Mouse (Mus musculus): ENCODE results near the gene Scarb1. TPM values are rescaled to one million over a fixed set of nuclear protein-coding genes. Genes with fewer than 3 reads are reported as not detected.

The Scarb1 gene
- polyA plus RNA-seq, 1 experiment, result 45.0 TPM

- no peak for DNase-seq (ENCODE audit: low read depth)
- TF ChIP-seq CTCF (IDR thresholded peaks at IDR 0.05; ENCODE audit: borderline replicate concordance, extremely low read depth, insufficient read depth, insufficient read length) (no peak), POLR2A (IDR thresholded peaks at IDR 0.05; ENCODE audit: borderline replicate concordance, extremely low read depth, insufficient read depth, insufficient read length, poor library complexity, severe bottlenecking) (no peak)
Observed at GRCm38 (mm10) chr5:125381954-125382672, 41.2 kb upstream of the Scarb1 start.

- no peak for DNase-seq (ENCODE audit: low read depth)
- TF ChIP-seq POLR2A (IDR thresholded peaks at IDR 0.05; ENCODE audit: borderline replicate concordance, extremely low read depth, insufficient read depth, insufficient read length, poor library complexity, severe bottlenecking), result no peak
- no peak for TF ChIP-seq CTCF (IDR thresholded peaks at IDR 0.05; ENCODE audit: borderline replicate concordance, extremely low read depth, insufficient read depth, insufficient read length)
Observed at GRCm38 (mm10) chr5:125378919-125379318, 38.0 kb upstream of the Scarb1 start.

GRCm38 (mm10) chr5:125377214-125377613 lies 36.3 kb upstream of the Scarb1 start:
- TF ChIP-seq POLR2A (IDR thresholded peaks at IDR 0.05; ENCODE audit: borderline replicate concordance, extremely low read depth, insufficient read depth, insufficient read length, poor library complexity, severe bottlenecking) (no peak), CTCF (IDR thresholded peaks at IDR 0.05; ENCODE audit: borderline replicate concordance, extremely low read depth, insufficient read depth, insufficient read length) (no peak)
- DNase-seq (ENCODE audit: low read depth), result no peak

GRCm38 (mm10) chr5:125375871-125376270 lies 35.0 kb upstream of the Scarb1 start:
- TF ChIP-seq POLR2A (IDR thresholded peaks at IDR 0.05; ENCODE audit: borderline replicate concordance, extremely low read depth, insufficient read depth, insufficient read length, poor library complexity, severe bottlenecking), result no peak
- no peak for TF ChIP-seq CTCF (IDR thresholded peaks at IDR 0.05; ENCODE audit: borderline replicate concordance, extremely low read depth, insufficient read depth, insufficient read length)
- no peak for DNase-seq (ENCODE audit: low read depth)

GRCm38 (mm10) chr5:125372027-125372426 lies 31.1 kb upstream of the Scarb1 start:
- no peak for DNase-seq (ENCODE audit: low read depth)
- no peak for TF ChIP-seq CTCF (IDR thresholded peaks at IDR 0.05; ENCODE audit: borderline replicate concordance, extremely low read depth, insufficient read depth, insufficient read length)

GRCm38 (mm10) chr5:125370950-125371693 lies 30.2 kb upstream of the Scarb1 start:
- TF ChIP-seq POLR2A (IDR thresholded peaks at IDR 0.05; ENCODE audit: borderline replicate concordance, extremely low read depth, insufficient read depth, insufficient read length, poor library complexity, severe bottlenecking), result no peak
- TF ChIP-seq CTCF (IDR thresholded peaks at IDR 0.05; ENCODE audit: borderline replicate concordance, extremely low read depth, insufficient read depth, insufficient read length), result no peak

GRCm38 (mm10) chr5:125368568-125368967 lies 27.7 kb upstream of the Scarb1 start:
- DNase-seq (ENCODE audit: low read depth), result peak; percentile 84
- TF ChIP-seq POLR2A (IDR thresholded peaks at IDR 0.05; ENCODE audit: borderline replicate concordance, extremely low read depth, insufficient read depth, insufficient read length, poor library complexity, severe bottlenecking), result no peak
- TF ChIP-seq CTCF (IDR thresholded peaks at IDR 0.05; ENCODE audit: borderline replicate concordance, extremely low read depth, insufficient read depth, insufficient read length), result peak; percentile 71; the same call in 1 of the 2 replicates

More at GRCm38 (mm10) chr5:125370950-125371693, 30.2 kb upstream of the Scarb1 start:
- DNase-seq (ENCODE audit: low read depth), result no peak

GRCm38 (mm10) chr5:125368156-125368555 lies 27.3 kb upstream of the Scarb1 start:
- DNase-seq (ENCODE audit: low read depth), result no peak
- TF ChIP-seq POLR2A (IDR thresholded peaks at IDR 0.05; ENCODE audit: borderline replicate concordance, extremely low read depth, insufficient read depth, insufficient read length, poor library complexity, severe bottlenecking) (no peak), CTCF (IDR thresholded peaks at IDR 0.05; ENCODE audit: borderline replicate concordance, extremely low read depth, insufficient read depth, insufficient read length) (no peak)

GRCm38 (mm10) chr5:125364851-125365429 lies 24.0 kb upstream of the Scarb1 start:
- TF ChIP-seq POLR2A (IDR thresholded peaks at IDR 0.05; ENCODE audit: borderline replicate concordance, extremely low read depth, insufficient read depth, insufficient read length, poor library complexity, severe bottlenecking) (no peak), CTCF (IDR thresholded peaks at IDR 0.05; ENCODE audit: borderline replicate concordance, extremely low read depth, insufficient read depth, insufficient read length) (no peak)
- no peak for DNase-seq (ENCODE audit: low read depth)

- TF ChIP-seq POLR2A (IDR thresholded peaks at IDR 0.05; ENCODE audit: borderline replicate concordance, extremely low read depth, insufficient read depth, insufficient read length, poor library complexity, severe bottlenecking), result no peak
- no peak for TF ChIP-seq CTCF (IDR thresholded peaks at IDR 0.05; ENCODE audit: borderline replicate concordance, extremely low read depth, insufficient read depth, insufficient read length)
- DNase-seq (ENCODE audit: low read depth), result peak; percentile 44
Observed at GRCm38 (mm10) chr5:125363894-125364293, 23.0 kb upstream of the Scarb1 start.

GRCm38 (mm10) chr5:125360981-125361510 lies 20.2 kb upstream of the Scarb1 start:
- TF ChIP-seq POLR2A (IDR thresholded peaks at IDR 0.05; ENCODE audit: borderline replicate concordance, extremely low read depth, insufficient read depth, insufficient read length, poor library complexity, severe bottlenecking), result no peak
- no peak for TF ChIP-seq CTCF (IDR thresholded peaks at IDR 0.05; ENCODE audit: borderline replicate concordance, extremely low read depth, insufficient read depth, insufficient read length)

More at GRCm38 (mm10) chr5:125360981-125361510, 20.2 kb upstream of the Scarb1 start:
- DNase-seq (ENCODE audit: low read depth), result no peak
